Mouse (Mus musculus) kidney, adult 2 months (tissue): ENCODE data around the gene Htr1f.

ENCODE experiments used
- CTCF ChIP-seq: fragments of 200-500 bp; conservative IDR thresholded peaks from 2 replicates; pipeline ENCODE4 v1.5.1; 2011; ENCODE audit warnings: low read depth, mild to moderate bottlenecking, control low read depth, low read length, moderate library complexity, mixed read lengths; ENCODE audit not compliant: insufficient read depth, insufficient read length
- POLR2A ChIP-seq: fragments of 200-500 bp; IDR thresholded peaks from one replicate; pipeline ENCODE4 v1.6.1; 2011; ENCODE audit warnings: low read depth, low read length, control low read depth

GRCm38 (mm10) chr16:65129391-65129790 lies 23.7 kb upstream of the Htr1f start:
- TF ChIP-seq POLR2A (no peak), CTCF (no peak)
